Mouse (Mus musculus): ENCODE measurements around the gene Ifi206.

DNA sequence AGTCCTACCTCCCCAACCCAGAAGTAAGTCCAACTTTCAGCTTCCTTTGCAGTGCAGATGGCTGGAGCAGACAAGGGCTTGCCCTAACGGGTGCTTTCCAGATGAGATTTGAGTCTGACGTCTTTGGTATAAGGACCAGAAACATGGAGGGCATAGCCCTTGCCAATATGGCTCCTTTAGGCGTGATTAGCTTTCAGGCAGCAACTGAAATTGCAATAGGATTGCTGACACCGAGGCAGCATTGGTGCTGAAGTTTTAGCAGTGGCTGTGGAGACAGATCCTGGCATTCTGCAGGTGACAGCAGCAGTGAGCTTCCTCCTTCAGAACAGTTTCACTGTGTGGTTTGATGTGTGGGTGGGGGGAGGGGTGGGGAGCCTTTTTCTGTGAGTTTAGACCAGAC lies 49.6 kb downstream of the Ifi206 start:
- TF ChIP-seq CTCF (conservative IDR thresholded peaks at IDR 0.05; ENCODE audit: insufficient read depth, insufficient read length, low read depth, low read length) (no peak), POLR2A (IDR thresholded peaks at IDR 0.05; ENCODE audit: low read depth, low read length) (no peak)
